Mouse (Mus musculus) heart, adult 2 months (tissue): Measurements from ENCODE around the gene Atp10a. TPM values are rescaled to one million over a fixed set of nuclear protein-coding genes. Genes with fewer than 3 reads are reported as not detected.

Experiments used
- DNase-seq, 2 experiments: peaks; one replicate each; pipeline ENCODE4 v3.0.0; 2021
- H3K27ac ChIP-seq: fragments of 200-600 bp; 2 replicates; pipeline ENCODE4 v1.8.1; 2022
- H3K27me3 ChIP-seq: fragments of 200-500 bp; 2 replicates; pipeline ENCODE4 v1.6.1; 2012; ENCODE audit warnings: mild to moderate bottlenecking, low read length, inconsistent platforms, mixed read lengths; ENCODE audit not compliant: control insufficient read depth, insufficient read depth
- H3K36me3 ChIP-seq: fragments of 200-500 bp; 2 replicates; pipeline ENCODE4 v1.6.1; 2012; ENCODE audit warnings: low read length, inconsistent platforms; ENCODE audit not compliant: control insufficient read depth, insufficient read depth
- H3K4me1 ChIP-seq: fragments of 200-500 bp; 2 replicates; pipeline ENCODE4 v1.6.1; 2011; ENCODE audit warnings: low read length; ENCODE audit not compliant: control insufficient read depth, insufficient read depth
- H3K4me3 ChIP-seq: fragments of 200-600 bp; 2 replicates; pipeline ENCODE4 v1.8.1; 2022
- H3K79me2 ChIP-seq: fragments of 200-500 bp; replicated peaks from 2 replicates; pipeline ENCODE4 v1.6.1; 2012; ENCODE audit warnings: mild to moderate bottlenecking, inconsistent platforms, low read length, moderate library complexity, mixed read lengths; ENCODE audit not compliant: control insufficient read depth, insufficient read depth
- H3K9ac ChIP-seq: fragments of 200-500 bp; 2 replicates; pipeline ENCODE4 v1.6.1; 2012; ENCODE audit warnings: low read depth, mild to moderate bottlenecking, control low read depth, inconsistent platforms, low read length, mixed read lengths
- CTCF ChIP-seq: fragments of 200-600 bp; IDR thresholded peaks from 2 replicates; pipeline ENCODE4 v1.8.1; 2022; ENCODE audit warnings: antibody characterized with exemption, mild to moderate bottlenecking, moderate library complexity
- EP300 ChIP-seq: fragments of 200-500 bp; IDR thresholded peaks from 2 replicates; pipeline ENCODE4 v1.6.1; 2011; ENCODE audit warnings: low read depth, low read length, control low read depth; ENCODE audit not compliant: insufficient read depth
- POLR2A ChIP-seq: fragments of 200-500 bp; IDR thresholded peaks from 2 replicates; pipeline ENCODE4 v1.6.1; 2011; ENCODE audit warnings: mild to moderate bottlenecking, low read depth, low read length, control low read depth; ENCODE audit not compliant: insufficient read depth
- WGBS: fragments of 180-500 bp; shearing (Covaris S2); methylation state at CpG from one replicate; pipeline ENCODE4 v1.1.7; 2018; 5-methylcytosine and 5-hydroxymethylcytosine counted together
- intact Hi-C: fragments of 180-260 bp; cut with DNase I; formaldehyde crosslinking; loops from one replicate; pipeline ENCODE4 v1.15.1; 2025
- polyA plus RNA-seq: library from polyadenylated mRNA; depleted of rRNA; stranded (reverse); fragments of >200 nt; gene quantifications from 2 replicates; pipeline ENCODE4 v1.2.3, GENCODE M21; 2012
- total RNA-seq, 2 experiments: library from RNA; stranded (reverse); gene quantifications; 2 replicates each; pipeline ENCODE4 v1.2.3; 2021

Gene Atp10a
- total and polyA plus RNA-seq, 3 experiments, result 1.3 to 1.8 (median 1.5) TPM

- DNase-seq, result no peak
- no peaks in the 10 kb centered on the region for H3K36me3 ChIP-seq
- H3K9ac ChIP-seq, result no peak overlapping the region
- H3K79me2 ChIP-seq, result no peaks in the 10 kb centered on the region
- intact Hi-C loops, result no loop called here
- no peak for TF ChIP-seq EP300
- no peak for TF ChIP-seq POLR2A
- TF ChIP-seq CTCF, result no peak
- H3K27me3 ChIP-seq, result 0 out of 2 replicates have a peak, but pooled peaks cover 1% of the 10 kb centered on the region
- no peak overlapping the region for H3K4me3 ChIP-seq
- no peak overlapping the region for H3K27ac ChIP-seq
- peaks cover 3% of the 10 kb centered on the region for H3K4me1 ChIP-seq
Measured at GRCm38 (mm10) chr7:58660046-58660445, 4.1 kb downstream of the Atp10a start.

DNA sequence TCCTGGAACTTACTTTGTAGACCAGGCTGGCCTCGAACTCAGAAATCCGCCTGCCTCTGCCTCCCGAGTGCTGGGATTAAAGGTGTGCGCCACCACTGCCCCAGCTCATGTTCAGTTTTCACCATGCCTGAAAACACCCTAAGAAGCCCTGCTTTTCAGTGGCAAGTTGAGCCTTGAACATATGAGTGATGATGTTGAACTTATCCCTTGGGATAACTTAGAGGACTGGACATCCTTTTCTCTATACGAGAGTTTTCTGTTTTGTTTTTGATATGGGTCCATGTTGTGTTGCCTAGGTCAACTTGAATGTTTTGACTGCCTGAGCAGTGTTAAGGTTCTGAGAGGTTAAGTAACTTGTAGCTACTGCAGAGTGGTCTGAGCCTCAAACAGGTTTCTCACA is 4.7 kb downstream of the Atp10a start:
- H3K27ac ChIP-seq, result no peak overlapping the region
- TF ChIP-seq CTCF (no peak), EP300 (no peak), POLR2A (no peak)
- 0 out of 2 replicates have a peak, but pooled peaks cover 1% of the 10 kb centered on the region for H3K27me3 ChIP-seq
- WGBS, result 88% methylated on average over 5 of the region's 5 CpGs
- H3K9ac ChIP-seq, result no peak overlapping the region
- intact Hi-C loops, result no loop called here
- H3K79me2 ChIP-seq, result no peaks in the 10 kb centered on the region
- H3K4me3 ChIP-seq, result no peak overlapping the region
- peaks cover 3% of the 10 kb centered on the region for H3K4me1 ChIP-seq
- no peaks in the 10 kb centered on the region for H3K36me3 ChIP-seq
- DNase-seq, result no peak

- TF ChIP-seq CTCF (no peak), POLR2A (no peak), EP300 (no peak)
- 77% methylated on average over 7 of the region's 7 CpGs for WGBS
Measured at GRCm38 (mm10) chr7:58661076-58661475, 5.1 kb downstream of the Atp10a start.

GRCm38 (mm10) chr7:58668617-58669016 is 12.7 kb downstream of the Atp10a start:
- Histone ChIP-seq H3K9ac (no peak overlapping the region), H3K4me1 (no peaks in the 10 kb centered on the region), H3K4me3 (no peak overlapping the region), H3K27me3 (no peaks in the 10 kb centered on the region), H3K27ac (no peak overlapping the region), H3K36me3 (no peaks in the 10 kb centered on the region), H3K79me2 (no peaks in the 10 kb centered on the region)
- 97% methylated on average over 1 of the region's 1 CpGs for WGBS
- intact Hi-C loops, result no loop called here
- TF ChIP-seq EP300, result no peak
- TF ChIP-seq POLR2A, result no peak
- TF ChIP-seq CTCF, result no peak
- no peak for DNase-seq

More at GRCm38 (mm10) chr7:58661076-58661475, 5.1 kb downstream of the Atp10a start:
- Histone ChIP-seq H3K4me1 (peaks cover 3% of the 10 kb centered on the region), H3K4me3 (no peak overlapping the region), H3K79me2 (no peaks in the 10 kb centered on the region), H3K9ac (no peak overlapping the region), H3K27me3 (0 out of 2 replicates have a peak, but pooled peaks cover 1% of the 10 kb centered on the region), H3K27ac (no peak overlapping the region), H3K36me3 (no peaks in the 10 kb centered on the region)
- peak; percentile 10 to 21 for DNase-seq
- intact Hi-C loops, result no loop called here

DNA sequence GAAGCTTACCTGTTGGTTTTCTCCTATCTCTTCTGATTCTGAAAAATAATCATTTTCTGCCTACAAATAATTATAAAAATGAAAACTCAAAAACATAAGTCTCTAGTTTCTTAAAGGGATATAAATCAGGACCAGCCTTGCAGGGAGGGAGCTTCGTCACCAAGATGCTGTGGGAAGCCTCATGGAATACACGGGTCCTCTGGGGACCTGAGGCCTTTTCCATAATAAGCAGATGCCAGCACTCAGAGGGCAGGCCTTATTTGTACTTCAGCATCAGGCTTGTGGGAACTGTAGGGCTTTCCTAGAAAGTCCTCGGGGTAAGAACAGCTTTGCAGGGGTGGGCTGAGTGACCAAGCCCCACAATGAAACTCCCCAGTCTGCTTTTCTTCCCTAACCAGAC is 20.1 kb downstream of the Atp10a start:
- H3K79me2 ChIP-seq, result no peaks in the 10 kb centered on the region
- no peaks in the 10 kb centered on the region; the same call in 1 of the 2 replicates for H3K4me1 ChIP-seq
- no peak for DNase-seq
- H3K27me3 ChIP-seq, result no peaks in the 10 kb centered on the region
- intact Hi-C loops, result no loop called here
- H3K27ac ChIP-seq, result no peak overlapping the region
- no peak overlapping the region for H3K4me3 ChIP-seq
- no peaks in the 10 kb centered on the region for H3K36me3 ChIP-seq
- no peak overlapping the region for H3K9ac ChIP-seq
- TF ChIP-seq CTCF (no peak), EP300 (no peak), POLR2A (no peak)
- WGBS, result 59% methylated on average over 3 of the region's 3 CpGs

DNA sequence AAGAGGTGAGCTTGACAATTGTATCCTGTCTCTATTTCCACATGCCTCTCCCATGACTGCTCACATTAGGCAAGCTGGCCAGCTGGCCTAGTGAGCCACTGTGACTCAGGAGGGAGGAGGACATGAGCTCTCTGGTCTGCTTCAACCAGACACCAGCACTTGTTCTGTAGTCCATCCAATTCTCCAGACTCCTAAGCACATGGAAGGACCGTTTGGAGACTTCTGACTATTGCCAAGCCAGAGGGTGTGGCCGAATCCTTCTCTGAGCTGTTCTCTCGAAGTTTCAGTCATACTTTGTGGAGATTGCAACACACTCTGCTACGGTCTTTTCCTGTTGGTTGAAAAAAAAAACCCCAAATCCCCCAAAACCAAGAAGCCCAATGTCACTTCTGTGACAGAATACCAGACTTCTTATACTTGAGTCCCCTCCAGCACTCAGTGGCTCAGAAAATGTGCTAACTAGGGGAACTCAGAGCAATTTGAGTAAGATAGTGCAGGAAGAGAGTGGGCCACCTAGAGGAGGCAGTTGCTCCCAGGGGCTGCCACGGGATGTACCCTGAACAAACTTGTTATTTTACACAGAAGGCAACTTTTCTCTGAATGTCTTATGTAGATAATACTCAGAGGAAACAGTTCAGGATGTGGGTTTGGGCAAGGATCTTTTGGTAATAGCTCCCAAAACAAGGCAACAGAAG is 21.3 kb downstream of the Atp10a start:
- TF ChIP-seq POLR2A, result no peak
- no peak for TF ChIP-seq EP300
- TF ChIP-seq CTCF, result no peak
- Histone ChIP-seq H3K9ac (no peak overlapping the region), H3K79me2 (no peaks in the 10 kb centered on the region), H3K36me3 (no peaks in the 10 kb centered on the region), H3K27ac (peak overlapping the region; percentile 33), H3K4me1 (no peaks in the 10 kb centered on the region; the same call in 1 of the 2 replicates), H3K27me3 (no peaks in the 10 kb centered on the region), H3K4me3 (no peak overlapping the region)
- peak; percentile 50 to 74 for DNase-seq
- intact Hi-C loops, result no loop called here
- 39% methylated on average over 5 of the region's 5 CpGs for WGBS
